Mouse (Mus musculus) spleen, adult 2 months (tissue): ENCODE results near the gene Tvp23a.

ENCODE experiments used
- CTCF ChIP-seq: fragments of 200-500 bp; IDR thresholded peaks from 2 replicates; pipeline ENCODE4 v1.5.1; 2011; ENCODE audit warnings: mild to moderate bottlenecking, inconsistent platforms; ENCODE audit not compliant: insufficient read depth, insufficient read length, insufficient replicate concordance; ENCODE audit errors: extremely low read depth
- POLR2A ChIP-seq: fragments of 200-500 bp; IDR thresholded peaks from 2 replicates; pipeline ENCODE4 v1.6.1; 2011; ENCODE audit warnings: low read depth, low read length, inconsistent platforms

DNA sequence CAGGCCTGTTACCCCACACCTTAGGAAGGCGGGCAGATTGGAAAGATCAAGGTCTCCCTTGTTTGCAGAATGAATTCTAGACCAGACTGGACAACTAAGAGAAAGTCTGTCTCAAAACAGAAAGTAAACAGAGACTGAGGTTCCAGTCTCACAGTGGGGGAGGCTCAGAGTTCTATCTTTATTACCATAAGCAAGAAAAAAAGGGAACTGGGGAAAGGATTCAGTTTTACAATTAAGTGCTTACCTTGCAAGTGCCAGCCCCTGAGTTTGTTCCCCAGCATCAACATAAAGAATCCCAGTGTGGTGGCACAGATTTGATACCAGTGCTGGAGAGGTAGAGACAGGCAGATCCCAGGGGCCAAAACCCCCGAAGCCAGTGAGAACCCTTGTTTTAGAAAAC is 28.8 kb upstream of the Tvp23a start:
- TF ChIP-seq CTCF: no peak
- no peak for TF ChIP-seq POLR2A
